Mouse (Mus musculus) CH12.LX (cell line): ENCODE results near the gene Bag2. TPM values are rescaled to one million over a fixed set of nuclear protein-coding genes. Genes with fewer than 3 reads are reported as not detected.

ENCODE experiments used
- DNase-seq: peaks from one replicate; pipeline ENCODE4 v3.0.0-alpha.2; 2013; ENCODE audit errors: extremely low read depth
- H3K27ac ChIP-seq: 2 replicates; pipeline ENCODE4 v1.5.1; 2012; ENCODE audit warnings: low read depth, mild to moderate bottlenecking, control low read depth, moderate library complexity; ENCODE audit not compliant: insufficient read depth
- H3K27me3 ChIP-seq: replicated peaks from 2 replicates; pipeline ENCODE3; 2012; ENCODE audit warnings: inconsistent platforms
- H3K36me3 ChIP-seq, 2 experiments: replicated peaks in 1 of 2; 2 replicates each; pipeline versions ENCODE3 to v1.6.1; 2012; ENCODE audit warnings: inconsistent platforms in 1 of 2, low read length in 1 of 2, mild to moderate bottlenecking in 1 of 2, mixed read lengths in 1 of 2, moderate library complexity in 1 of 2; ENCODE audit not compliant: control insufficient read depth in 1 of 2, insufficient read depth in 1 of 2
- H3K4me1 ChIP-seq, 2 experiments: 2 replicates each; pipeline ENCODE4 v1.6.1; 2012; ENCODE audit warnings: inconsistent platforms in 1 of 2, moderate library complexity in 1 of 2; ENCODE audit not compliant: insufficient read depth in 2 of 2, control insufficient read depth in 1 of 2
- H3K4me2 ChIP-seq: 2 replicates; pipeline ENCODE4 v1.6.1; 2012; ENCODE audit warnings: low read depth, mild to moderate bottlenecking, control low read depth; ENCODE audit not compliant: poor library complexity, insufficient read depth, severe bottlenecking
- H3K4me3 ChIP-seq, 3 experiments: fragments of 150-350 bp in 1 of 3; sonication (generic) in 1 of 3; replicated peaks in 1 of 3; 2 replicates each; pipeline versions ENCODE3 to v1.5.1; 2011 to 2012; ENCODE audit warnings: low read depth in 2 of 3, low read length in 2 of 3, mild to moderate bottlenecking in 2 of 3, moderate library complexity in 2 of 3, control low read depth in 1 of 3, improper control_type of control experiment in 1 of 3, inconsistent platforms in 1 of 3, mixed read lengths in 1 of 3; ENCODE audit not compliant: poor library complexity in 1 of 3
- H3K79me2 ChIP-seq: replicated peaks from 2 replicates; pipeline ENCODE4 v1.6.1; 2012; ENCODE audit warnings: mild to moderate bottlenecking, moderate library complexity; ENCODE audit not compliant: control insufficient read depth, poor library complexity, insufficient read depth, severe bottlenecking; ENCODE audit errors: extremely low read depth
- H3K9ac ChIP-seq: 2 replicates; pipeline ENCODE4 v1.6.1; 2012; ENCODE audit warnings: low read depth, mild to moderate bottlenecking, control low read depth, moderate library complexity; ENCODE audit not compliant: insufficient read depth
- H3K9me3 ChIP-seq: replicated peaks from 2 replicates; pipeline ENCODE3; 2012; ENCODE audit warnings: low read length, inconsistent platforms, mixed read lengths
- E2F4 ChIP-seq: IDR thresholded peaks from 2 replicates; pipeline ENCODE4 v1.6.1; 2011; ENCODE audit warnings: low read depth, low read length, improper control_type of control experiment; ENCODE audit not compliant: insufficient replicate concordance
- EP300 ChIP-seq: IDR thresholded peaks from 2 replicates; pipeline ENCODE4 v1.6.1; 2011; ENCODE audit warnings: low read length, improper control_type of control experiment
- ETS1 ChIP-seq: conservative IDR thresholded peaks from 2 replicates; pipeline ENCODE4 v1.6.1; 2012; ENCODE audit warnings: low read depth, mild to moderate bottlenecking, inconsistent platforms, low read length, improper control_type of control experiment, moderate library complexity
- GABPA ChIP-seq: IDR thresholded peaks from 2 replicates; pipeline ENCODE4 v1.6.1; 2012; ENCODE audit warnings: low read depth, low read length, improper control_type of control experiment, inconsistent platforms; ENCODE audit not compliant: insufficient replicate concordance
- IRF4 ChIP-seq: IDR thresholded peaks from 2 replicates; pipeline ENCODE4 v1.6.1; 2014; ENCODE audit warnings: low read depth, mild to moderate bottlenecking, inconsistent platforms, low read length, improper control_type of control experiment
- JUN ChIP-seq: IDR thresholded peaks from 2 replicates; pipeline ENCODE4 v1.6.1; 2011; ENCODE audit warnings: low read depth, mild to moderate bottlenecking, low read length, improper control_type of control experiment, moderate library complexity; ENCODE audit not compliant: insufficient read depth
- JUND ChIP-seq: conservative IDR thresholded peaks from 2 replicates; pipeline ENCODE4 v1.6.1; 2011; ENCODE audit warnings: low read depth, low read length, improper control_type of control experiment
- MAFK ChIP-seq: IDR thresholded peaks from 2 replicates; pipeline ENCODE4 v1.6.1; 2011; ENCODE audit warnings: low read length, improper control_type of control experiment; ENCODE audit not compliant: insufficient replicate concordance
- MEF2A ChIP-seq: IDR thresholded peaks from 2 replicates; pipeline ENCODE4 v1.6.1; 2014; ENCODE audit warnings: low read depth, mild to moderate bottlenecking, inconsistent platforms, low read length, improper control_type of control experiment, borderline replicate concordance
- NELFE ChIP-seq: IDR thresholded peaks from 2 replicates; pipeline ENCODE4 v1.6.1; 2011; ENCODE audit warnings: low read depth, low read length, improper control_type of control experiment
- NRF1 ChIP-seq: IDR thresholded peaks from 2 replicates; pipeline ENCODE4 v1.6.1; 2014; ENCODE audit warnings: low read depth, mild to moderate bottlenecking, inconsistent platforms, low read length, improper control_type of control experiment, moderate library complexity
- PAX5 ChIP-seq: IDR thresholded peaks from 2 replicates; pipeline ENCODE4 v1.6.1; 2012; ENCODE audit warnings: low read length, inconsistent platforms, mixed read lengths
- RAD21 ChIP-seq: IDR thresholded peaks from 2 replicates; pipeline ENCODE4 v1.6.1; 2011; ENCODE audit warnings: low read depth, mild to moderate bottlenecking, low read length, improper control_type of control experiment, moderate library complexity
- RCOR1 ChIP-seq: conservative IDR thresholded peaks from 2 replicates; pipeline ENCODE4 v1.6.1; 2012; ENCODE audit warnings: low read depth, mild to moderate bottlenecking, inconsistent platforms, low read length, improper control_type of control experiment
- SMC3 ChIP-seq: IDR thresholded peaks from 2 replicates; pipeline ENCODE4 v1.6.1; 2011; ENCODE audit warnings: low read depth, low read length, improper control_type of control experiment
- TBP ChIP-seq: conservative IDR thresholded peaks from 2 replicates; pipeline ENCODE4 v1.6.1; 2011; ENCODE audit warnings: low read depth, low read length, improper control_type of control experiment
- TCF12 ChIP-seq: IDR thresholded peaks from 2 replicates; pipeline ENCODE4 v1.6.1; 2014; ENCODE audit warnings: low read depth, mild to moderate bottlenecking, inconsistent platforms, low read length, improper control_type of control experiment
- USF1 ChIP-seq: IDR thresholded peaks from 2 replicates; pipeline ENCODE4 v1.6.1; 2014; ENCODE audit warnings: low read depth, mild to moderate bottlenecking, inconsistent platforms, low read length, improper control_type of control experiment
- ZKSCAN1 ChIP-seq: IDR thresholded peaks from 2 replicates; pipeline ENCODE4 v1.6.1; 2012; ENCODE audit warnings: low read depth, inconsistent platforms, low read length, improper control_type of control experiment, borderline replicate concordance
- dilution Hi-C: fragments of 300-500 bp; cut with MboI; formaldehyde crosslinking; loops from 2 replicates; pipeline ENCODE4 v1.14.3; 2020; ENCODE audit warnings: low sequenced_read_pairs; ENCODE audit not compliant: extremely low pct_unique_long_range_greater_than_20kb, extremely low pct_ligation_motif_present
- in situ Hi-C: fragments of 300-500 bp; cut with MboI; formaldehyde crosslinking; loops from 3 replicates; pipeline ENCODE4 v1.14.3; 2019; ENCODE audit warnings: low sequenced_read_pairs, low pct_ligation_motif_present, low pct_unique_long_range_greater_than_20kb, mixed read lengths
- polyA plus RNA-seq: library from polyadenylated mRNA; unstranded; fragments of >175 nt; gene quantifications from 2 replicates; pipeline ENCODE4 v1.2.1, GENCODE M21; 2012; ENCODE audit warnings: low read depth; ENCODE audit not compliant: insufficient read length
- total RNA-seq, 2 experiments: library from RNA; depleted of rRNA; stranded (reverse); fragments of 300-350 nt in 1 of 2; fragments of >200 nt in 1 of 2; gene quantifications; 2 replicates each; pipeline ENCODE4 v1.2.3; 2012 to 2014

Bag2 gene
- total and polyA plus RNA-seq, 3 experiments, result 51.1 to 73.5 (median 62.1) TPM

DNA sequence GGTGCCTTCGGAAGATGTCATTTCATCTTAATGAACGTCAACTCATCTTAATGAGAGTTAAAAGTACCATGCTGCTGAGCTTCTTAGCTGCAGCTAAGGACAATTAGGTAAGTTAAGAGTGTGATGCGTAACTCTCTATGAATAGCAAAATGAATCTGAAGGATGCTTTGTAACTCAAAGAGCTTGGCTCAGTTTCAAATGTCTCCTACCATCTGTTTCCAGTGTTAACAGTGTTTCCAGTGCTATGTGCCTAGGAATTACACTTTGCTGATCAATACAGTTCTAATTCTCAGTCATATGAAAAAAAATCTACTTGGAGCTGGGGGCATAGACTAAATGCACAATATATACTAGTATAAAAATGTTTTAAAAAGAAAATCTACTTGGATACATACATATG, 56.4 kb downstream of the Bag2 start:
- in situ Hi-C loops, result no loop called here
- H3K4me1 ChIP-seq, result no peaks in the 10 kb centered on the region

GRCm38 (mm10) chr1:33696016-33696415, 61.6 kb downstream of the Bag2 start:
- Histone ChIP-seq H3K9ac (no peak overlapping the region), H3K9me3 (no peaks in the 10 kb centered on the region), H3K27me3 (peaks cover 2% of the 10 kb centered on the region), H3K4me1 (peaks cover 2 to 11% of the 10 kb centered on the region in 2 experiments; a peak in 3 of 4 replicates), H3K4me2 (no peak overlapping the region), H3K4me3 (no peak overlapping the region), H3K27ac (no peak overlapping the region)
- in situ Hi-C loops, result no loop called here
- dilution Hi-C loops, result no loop called here
- no peak for DNase-seq
- TF ChIP-seq NRF1, result no peak
- TF ChIP-seq TBP, result no peak
- no peak for TF ChIP-seq GABPA
- no peak for TF ChIP-seq NELFE
- TF ChIP-seq USF1, result no peak
- TF ChIP-seq JUN, result no peak
- TF ChIP-seq, all 38 proteins: peak for 0
- H3K79me2 ChIP-seq, result no peaks in the 10 kb centered on the region
- no peaks in the 10 kb centered on the region for H3K36me3 ChIP-seq

More for the DNA sequence above, 56.4 kb downstream of the Bag2 start:
- dilution Hi-C loops, result no loop called here
- no peaks in the 10 kb centered on the region for H3K36me3 ChIP-seq
- no peak overlapping the region for H3K9ac ChIP-seq
- DNase-seq, result no peak
- peaks cover 5% of the 10 kb centered on the region for H3K9me3 ChIP-seq
- TF ChIP-seq JUND (no peak), ZKSCAN1 (no peak), MEF2A (no peak), PAX5 (no peak), RAD21 (no peak), IRF4 (no peak), MAFK (no peak), EP300 (no peak), SMC3 (no peak), E2F4 (no peak), RCOR1 (no peak), ETS1 (no peak), TCF12 (no peak)
- H3K27ac ChIP-seq, result no peak overlapping the region
- H3K27me3 ChIP-seq, result no peaks in the 10 kb centered on the region
- no peak overlapping the region for H3K4me3 ChIP-seq
- no peak overlapping the region for H3K4me2 ChIP-seq
- H3K79me2 ChIP-seq, result no peaks in the 10 kb centered on the region

Other genes starting within 250 kb of the Bag2 start
- gene Prim2, start 88.0 kb downstream of the Bag2 start, total RNA-seq (2012; rRNA removed), result 41.3 and 45.9 TPM in 2 replicates
- 72.6 and 78.8 TPM in 2 replicates for gene Prim2, start 88.0 kb downstream of the Bag2 start, total RNA-seq (2014; rRNA removed)
- gene Prim2, start 88.0 kb downstream of the Bag2 start, polyA plus RNA-seq, result 50.7 and 51.7 TPM in 2 replicates
- gene Rab23, start 37.9 kb downstream of the Bag2 start, total RNA-seq (2012; rRNA removed), result 5.8 and 5.9 TPM in 2 replicates
- 5.0 and 6.7 TPM in 2 replicates for gene Rab23, start 37.9 kb downstream of the Bag2 start, total RNA-seq (2014; rRNA removed)
- 16.8 and 17.6 TPM in 2 replicates for gene Rab23, start 37.9 kb downstream of the Bag2 start, polyA plus RNA-seq
- 13.9 and 16.6 TPM in 2 replicates for gene Zfp451, start 56.8 kb upstream of the Bag2 start, total RNA-seq (2012; rRNA removed)
- 21.2 and 23.0 TPM in 2 replicates for gene Zfp451, start 56.8 kb upstream of the Bag2 start, total RNA-seq (2014; rRNA removed)
- gene Zfp451, start 56.8 kb upstream of the Bag2 start, polyA plus RNA-seq, result 20.5 and 22.9 TPM in 2 replicates
- 0.50 and 1.4 TPM in 2 replicates for gene Bend6, start 150.0 kb upstream of the Bag2 start, total RNA-seq (2012; rRNA removed)
- 3.2 and 4.0 TPM in 2 replicates for gene Bend6, start 150.0 kb upstream of the Bag2 start, total RNA-seq (2014; rRNA removed)
- gene Bend6, start 150.0 kb upstream of the Bag2 start, polyA plus RNA-seq, result 2.5 and 3.4 TPM in 2 replicates
- gene Dst, start 150.4 kb upstream of the Bag2 start, total RNA-seq (2012; rRNA removed), result 15.9 and 20.5 TPM in 2 replicates
- gene Dst, start 150.4 kb upstream of the Bag2 start, total RNA-seq (2014; rRNA removed), result 7.4 and 9.1 TPM in 2 replicates
- 27.6 and 28.0 TPM in 2 replicates for gene Dst, start 150.4 kb upstream of the Bag2 start, polyA plus RNA-seq